Mouse (Mus musculus) heart, embryonic 14.5 days (tissue): Measurements from ENCODE around the gene Prl3d2. TPM values are rescaled to one million over a fixed set of nuclear protein-coding genes. Genes with fewer than 3 reads are reported as not detected.
"Not testable (repeated sequence)": the region's sequence is repeated elsewhere in the genome, so short reads cannot be mapped to it uniquely, and the experiment has no call there.

Experiments used
- ATAC-seq: fragments of 200-750 bp; cut with Nextera tagmentation; 2 replicates; pipeline ENCODE4 v1.8.0; 2017; ENCODE audit warnings: low read depth, moderate TSS enrichment; ENCODE audit not compliant: insufficient number of reproducible peaks, insufficient read depth, low FRiP score
- H3K27ac ChIP-seq, 2 experiments: fragments of 200-500 bp in 1 of 2; fragments of 300-500 bp in 1 of 2; sonication (generic) in 1 of 2; replicated peaks in 1 of 2; 2 replicates each; pipeline ENCODE4 v1.5.1; 2012 to 2014; ENCODE audit warnings: low read depth in 2 of 2, low read length in 2 of 2, control low read depth in 1 of 2, mild to moderate bottlenecking in 1 of 2, mixed read lengths in 1 of 2; ENCODE audit not compliant: control insufficient read depth in 1 of 2, insufficient read depth in 1 of 2
- H3K27me3 ChIP-seq: fragments of 300-500 bp; sonication (generic); 2 replicates; pipeline ENCODE4 v1.6.1; 2014; ENCODE audit warnings: mild to moderate bottlenecking, low read length, control low read depth; ENCODE audit not compliant: control insufficient read depth, insufficient read depth
- H3K36me3 ChIP-seq: fragments of 300-500 bp; sonication (generic); 2 replicates; pipeline ENCODE4 v1.6.1; 2014; ENCODE audit warnings: mild to moderate bottlenecking, control low read depth, low read length, mixed read lengths; ENCODE audit not compliant: control insufficient read depth, insufficient read depth
- H3K4me1 ChIP-seq, 2 experiments: fragments of 200-500 bp in 1 of 2; fragments of 300-500 bp in 1 of 2; sonication (generic) in 1 of 2; 2 replicates each; pipeline ENCODE4 v1.6.1; 2012 to 2014; ENCODE audit warnings: low read length in 2 of 2, control low read depth in 1 of 2, mixed read lengths in 1 of 2; ENCODE audit not compliant: control insufficient read depth in 2 of 2, insufficient read depth in 2 of 2
- H3K4me2 ChIP-seq: fragments of 300-500 bp; sonication (generic); 2 replicates; pipeline ENCODE4 v1.6.1; 2014; ENCODE audit warnings: mild to moderate bottlenecking, low read length
- H3K4me3 ChIP-seq, 2 experiments: fragments of 200-500 bp in 1 of 2; fragments of 300-500 bp in 1 of 2; sonication (generic) in 1 of 2; 2 replicates each; pipeline ENCODE4 v1.5.1; 2012 to 2014; ENCODE audit warnings: low read length in 2 of 2, mild to moderate bottlenecking in 2 of 2, control low read depth in 1 of 2, low read depth in 1 of 2, moderate library complexity in 1 of 2; ENCODE audit not compliant: control insufficient read depth in 1 of 2, insufficient read depth in 1 of 2
- H3K9ac ChIP-seq: fragments of 300-500 bp; sonication (generic); 2 replicates; pipeline ENCODE4 v1.6.1; 2014; ENCODE audit warnings: mild to moderate bottlenecking, low read length
- H3K9me3 ChIP-seq: fragments of 300-500 bp; sonication (generic); 2 replicates; pipeline ENCODE4 v1.6.1; 2016; ENCODE audit warnings: low read length, control low read depth; ENCODE audit not compliant: control insufficient read depth
- WGBS: fragments of 180-500 bp; shearing (Covaris S2); extraction: QIAGEN DNeasy Blood & Tissue Kit; methylation state at CpG from one replicate; pipeline ENCODE4 v1.1.7; 2014; 5-methylcytosine and 5-hydroxymethylcytosine counted together
- polyA plus RNA-seq: library from polyadenylated mRNA; unstranded; fragments of >200 nt; fragmentation: Nextera tagmentation; extraction: Ambion mirVana; gene quantifications from 2 replicates; pipeline ENCODE4 v1.2.1, GENCODE M21; 2014

Prl3d2 gene
- polyA plus RNA-seq = not detected in 2 replicates

GRCm38 (mm10) chr13:27121398-27121797, at the start of gene Prl3d2:
Gene Prl3d2, plus strand, starts transcription at chr13:27121698.
- WGBS = 79% methylated on average over 4 of the region's 4 CpGs
- H3K27me3 ChIP-seq, H3K27ac ChIP-seq, H3K9ac ChIP-seq, H3K9me3 ChIP-seq, H3K4me2 ChIP-seq, ATAC-seq, H3K4me1 ChIP-seq, H3K4me3 ChIP-seq, H3K36me3 ChIP-seq: not testable (repeated sequence)

DNA sequence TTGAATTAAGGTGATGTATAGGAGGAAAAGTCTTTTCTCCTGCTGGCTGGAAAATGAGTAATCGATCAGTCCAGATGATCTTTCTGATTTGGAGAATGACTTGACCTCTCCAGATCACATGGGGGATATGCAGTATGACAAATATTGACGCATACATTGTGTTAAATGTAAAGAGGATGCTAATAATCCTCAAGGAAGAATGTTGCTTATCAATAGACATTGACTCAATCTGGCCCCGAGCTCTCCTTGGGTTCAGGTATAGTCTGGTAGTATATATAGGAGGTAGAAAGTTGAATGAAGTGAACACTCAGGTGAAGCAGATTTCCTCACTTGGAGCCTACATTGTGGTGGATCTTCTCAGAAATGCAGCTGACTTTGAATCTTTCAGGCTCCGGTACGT, 27.6 kb upstream of the Prl3d2 start, which contains the start of gene Prl3d1:
Gene Prl3d1, plus strand, starts transcription at position 301 of the 400 bp plus-strand sequence.
- not testable (repeated sequence) for H3K9me3 ChIP-seq, H3K4me2 ChIP-seq, H3K9ac ChIP-seq, H3K27ac ChIP-seq, H3K27me3 ChIP-seq, ATAC-seq, H3K4me1 ChIP-seq, H3K4me3 ChIP-seq, H3K36me3 ChIP-seq
- 82% methylated on average over 5 of the region's 5 CpGs for WGBS

- no peak overlapping the region for H3K4me3 ChIP-seq
- H3K27ac ChIP-seq = no peak overlapping the region
- 40% methylated on average over 1 of the region's 1 CpGs for WGBS
- H3K9ac ChIP-seq = no peak overlapping the region
- no peak overlapping the region for H3K4me2 ChIP-seq
- no peaks in the 10 kb centered on the region for H3K27me3 ChIP-seq
- no peaks in the 10 kb centered on the region for H3K36me3 ChIP-seq
- H3K4me1 ChIP-seq = no peaks in the 10 kb centered on the region
- no peaks in the 10 kb centered on the region for H3K9me3 ChIP-seq
- no peak for ATAC-seq
These were observed 26.8 kb downstream of the Prl3d2 start for GRCm38 (mm10) chr13:27148264-27148663.

GRCm38 (mm10) chr13:27156490-27156889, 35.0 kb downstream of the Prl3d2 start, which contains the start of gene Prl3d3:
Gene Prl3d3, plus strand, starts transcription at chr13:27156790.
- H3K27ac ChIP-seq, H3K9me3 ChIP-seq, H3K4me1 ChIP-seq, H3K9ac ChIP-seq, H3K4me2 ChIP-seq, H3K27me3 ChIP-seq, H3K36me3 ChIP-seq, ATAC-seq, H3K4me3 ChIP-seq: not testable (repeated sequence)
- WGBS = 60% methylated on average over 3 of the region's 3 CpGs

Other genes with a start within 250 kb of the Prl3d2 start
- not detected in 2 replicates for gene Prl, start 64.1 kb upstream of the Prl3d2 start, polyA plus RNA-seq
- not detected in 2 replicates for gene Prl3d1, start 27.5 kb upstream of the Prl3d2 start, polyA plus RNA-seq
- not detected in 2 replicates for gene Prl3d3, start 35.1 kb downstream of the Prl3d2 start, polyA plus RNA-seq
- not detected in 2 replicates for gene Prl3c1, start 75.0 kb downstream of the Prl3d2 start, polyA plus RNA-seq
- not detected in 2 replicates for gene Prl3b1, start 120.1 kb downstream of the Prl3d2 start, polyA plus RNA-seq
- not detected in 2 replicates for gene Prl3a1, start 137.7 kb downstream of the Prl3d2 start, polyA plus RNA-seq
- not detected in 2 replicates for gene Prl6a1, start 190.9 kb downstream of the Prl3d2 start, polyA plus RNA-seq
- not detected in 2 replicates for gene Prl8a2, start 224.0 kb downstream of the Prl3d2 start, polyA plus RNA-seq